ENCODE assay signal across 16 mouse cellular contexts in the genomic region with DNA sequence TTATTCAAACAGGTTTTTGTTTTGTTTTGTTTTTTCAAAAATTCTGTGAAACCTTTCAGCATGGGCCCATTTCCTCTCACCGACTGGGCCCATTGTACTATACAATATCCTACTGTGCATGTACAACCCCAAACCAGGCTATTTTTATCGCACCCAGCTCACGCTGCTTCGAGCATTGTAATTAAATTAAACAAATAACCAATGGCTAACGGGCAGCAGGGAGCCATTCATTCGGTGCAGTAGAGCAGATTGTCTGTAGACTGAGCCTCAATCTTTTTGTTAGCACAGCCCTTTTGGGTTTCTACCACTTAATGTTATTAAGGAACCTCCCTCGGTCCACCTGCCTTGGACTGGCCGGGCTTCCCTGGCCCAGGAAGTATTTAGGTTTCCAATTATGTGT. TPM values are rescaled to one million over a fixed set of nuclear protein-coding genes. Genes with fewer than 3 reads are reported as not detected.
DNase-seq lines count a peak whose midpoint lies in the region; ATAC-seq and TF ChIP-seq lines count a peak whose summit lies in the region.
"Had no signal": no experiment of that assay in that cellular context is flagged by ENCODE, and none has a peak within 500 bp of the region (broad histone marks: within the 10 kb centered on the region; RNA-seq: fewer than 3 reads in every experiment).

No protein-coding gene starts in this region.

- no peak for TF ChIP-seq CTCF in stomach, postnatal 0 days (IDR thresholded peaks at IDR 0.05; ENCODE audit: low read depth)

- no peak overlapping the region for H3K9ac ChIP-seq in stomach, embryonic 14.5 days (replicated peaks; ENCODE audit: low read depth, low read length)
- no peak overlapping the region for H3K9ac ChIP-seq in stomach, postnatal 0 days (ENCODE audit: low read length)
- H3K9ac ChIP-seq in forebrain, embryonic 15.5 days (replicated peaks), result no peak overlapping the region
- no peak overlapping the region for H3K9ac ChIP-seq in midbrain, embryonic 13.5 days (replicated peaks)
- H3K9ac ChIP-seq: intestine, embryonic 15.5 days; liver, embryonic 13.5 days had no signal

- peak; percentile 18; the same call in 1 of the 2 replicates for ATAC-seq in stomach, embryonic 14.5 days (ENCODE audit: insufficient number of reproducible peaks, insufficient read depth, low FRiP score, low read depth)
- no peak for ATAC-seq in stomach, postnatal 0 days (ENCODE audit: low FRiP score, low TSS enrichment)
- peak; percentile 48; the same call in 1 of the 2 replicates for ATAC-seq in forebrain, embryonic 15.5 days (replicated peaks)
- ATAC-seq in midbrain, embryonic 13.5 days, result peak; percentile 72
- no peak for ATAC-seq in megakaryocyte progenitor cell, adult 5-6 weeks (replicated peaks; ENCODE audit: poor library complexity)
- ATAC-seq: CD4-positive, CD25-positive, alpha-beta regulatory T cell, adult 4 months had no signal

- H3K4me3 ChIP-seq in stomach, embryonic 14.5 days (ENCODE audit: low read depth, low read length), result no peak overlapping the region
- no peak overlapping the region for H3K4me3 ChIP-seq in stomach, postnatal 0 days (ENCODE audit: low read depth, low read length)
- no peak overlapping the region for H3K4me3 ChIP-seq in forebrain, embryonic 15.5 days
- no peak overlapping the region for H3K4me3 ChIP-seq in midbrain, embryonic 13.5 days (replicated peaks)
- H3K4me3 ChIP-seq: erythroblast, embryonic 14.5 days; intestine, embryonic 15.5 days; liver, embryonic 13.5 days had no signal

- 0 out of 2 replicates have a peak, but pooled peaks cover 3% of the 10 kb centered on the region for H3K27me3 ChIP-seq in stomach, embryonic 14.5 days (ENCODE audit: control insufficient read depth, insufficient read depth, low read length)
- no peaks in the 10 kb centered on the region for H3K27me3 ChIP-seq in stomach, postnatal 0 days (ENCODE audit: control insufficient read depth, insufficient read depth, low read length)
- peaks cover 4% of the 10 kb centered on the region; the same call in 1 of the 2 replicates for H3K27me3 ChIP-seq in forebrain, embryonic 15.5 days
- peaks cover 28% of the 10 kb centered on the region for H3K27me3 ChIP-seq in midbrain, embryonic 13.5 days
- H3K27me3 ChIP-seq: intestine, embryonic 15.5 days had no signal

- no peaks in the 10 kb centered on the region for H3K4me1 ChIP-seq in stomach, embryonic 14.5 days (ENCODE audit: control insufficient read depth, insufficient read depth, low read length)
- H3K4me1 ChIP-seq in stomach, postnatal 0 days (replicated peaks; ENCODE audit: control insufficient read depth, insufficient read depth), result no peaks in the 10 kb centered on the region
- peaks cover 16% of the 10 kb centered on the region for H3K4me1 ChIP-seq in forebrain, embryonic 15.5 days
- H3K4me1 ChIP-seq in midbrain, embryonic 13.5 days (replicated peaks), result peaks cover 22% of the 10 kb centered on the region
- H3K4me1 ChIP-seq: intestine, embryonic 15.5 days; liver, embryonic 13.5 days had no signal

- no peak for TF ChIP-seq EP300 in stomach, postnatal 0 days (optimal IDR thresholded peaks at IDR 0.05)

- 71% methylated on average over 8 of the region's 8 CpGs for WGBS in stomach, embryonic 14.5 days
- WGBS in stomach, postnatal 0 days, result 66% methylated on average over 8 of the region's 8 CpGs
- WGBS in forebrain, embryonic 15.5 days, result 2% methylated on average over 8 of the region's 8 CpGs
- WGBS in midbrain, embryonic 13.5 days, result 3% methylated on average over 8 of the region's 8 CpGs

- no peaks in the 10 kb centered on the region for H3K36me3 ChIP-seq in stomach, embryonic 14.5 days (ENCODE audit: control insufficient read depth, insufficient read depth, low read length)
- H3K36me3 ChIP-seq in stomach, postnatal 0 days (ENCODE audit: control insufficient read depth, insufficient read depth, low read length), result no peaks in the 10 kb centered on the region
- no peaks in the 10 kb centered on the region for H3K36me3 ChIP-seq in forebrain, embryonic 15.5 days
- no peaks in the 10 kb centered on the region for H3K36me3 ChIP-seq in midbrain, embryonic 13.5 days
- H3K36me3 ChIP-seq: intestine, embryonic 15.5 days; liver, embryonic 13.5 days had no signal

- H3K27ac ChIP-seq in stomach, embryonic 14.5 days (ENCODE audit: low read length), result no peak overlapping the region
- H3K27ac ChIP-seq in stomach, postnatal 0 days (replicated peaks), result no peak overlapping the region
- no peak overlapping the region for H3K27ac ChIP-seq in forebrain, embryonic 15.5 days (replicated peaks)
- H3K27ac ChIP-seq in midbrain, embryonic 13.5 days, result peak overlapping the region; percentile 36; the same call in 1 of the 2 replicates
- H3K27ac ChIP-seq: intestine, embryonic 15.5 days; liver, embryonic 13.5 days had no signal

- DNase-seq in stomach, postnatal 0 days (ENCODE audit: low spot score), result no peak
- no peak for DNase-seq in kidney, postnatal 10 days
- no peak for DNase-seq in yolk sac, embryonic 10.5 days (ENCODE audit: low spot score)
- DNase-seq: cerebellum, adult 9-10 months; gastrocnemius, postnatal 10 days; liver, embryonic 13.5 days; lung, postnatal 14 days; right cerebral cortex, adult 18-20 months had no signal

- H3K4me2 ChIP-seq in stomach, embryonic 14.5 days (replicated peaks; ENCODE audit: low read depth, low read length), result no peak overlapping the region
- H3K4me2 ChIP-seq in stomach, postnatal 0 days (replicated peaks; ENCODE audit: low read depth), result no peak overlapping the region
- H3K4me2 ChIP-seq in forebrain, embryonic 15.5 days (replicated peaks), result peak overlapping the region; percentile 19; the same call in 1 of the 2 replicates
- H3K4me2 ChIP-seq in midbrain, embryonic 13.5 days (replicated peaks), result peak overlapping the region; percentile 42
- H3K4me2 ChIP-seq: intestine, embryonic 15.5 days; liver, embryonic 13.5 days had no signal

- no peaks in the 10 kb centered on the region for H3K9me3 ChIP-seq in stomach, embryonic 14.5 days (ENCODE audit: control insufficient read depth, low read depth, low read length)
- no peaks in the 10 kb centered on the region for H3K9me3 ChIP-seq in stomach, postnatal 0 days (ENCODE audit: control insufficient read depth, low read length)
- no peaks in the 10 kb centered on the region for H3K9me3 ChIP-seq in forebrain, embryonic 15.5 days
- 0 out of 2 replicates have a peak, but pooled peaks cover 1% of the 10 kb centered on the region for H3K9me3 ChIP-seq in midbrain, embryonic 13.5 days
- H3K9me3 ChIP-seq: intestine, embryonic 15.5 days; liver, embryonic 13.5 days had no signal

RNA-seq across cellular contexts. Expression of gene Phox2b, which starts 39.5 kb away (rescaled TPM):
- polyA plus RNA-seq in stomach, embryonic 14.5 days (2014; fragmentation: Nextera tagmentation; extraction: Ambion mirVana), result 32.3 and 32.4 TPM in 2 replicates
- 5.7 and 6.2 TPM in 2 replicates for polyA plus RNA-seq in stomach, postnatal 0 days (2015; fragmentation: Nextera tagmentation; extraction: Ambion mirVana)
- polyA plus RNA-seq in forebrain, embryonic 15.5 days (2015; fragmentation: Nextera tagmentation; extraction: Ambion mirVana), result not detected in 2 replicates
- 1.1 and 2.0 TPM in 2 replicates for polyA plus RNA-seq in midbrain, embryonic 13.5 days (2015; fragmentation: Nextera tagmentation; extraction: Ambion mirVana)
- total RNA-seq in megakaryocyte progenitor cell, adult 5-6 weeks (2015), result not detected in 2 replicates
- total RNA-seq in megakaryocyte progenitor cell, adult 5-6 weeks (2017), result not detected in 2 replicates
- total RNA-seq: gastrocnemius, postnatal 10 days; left cerebral cortex, postnatal 25 days had no signal
- polyA plus RNA-seq: erythroblast, embryonic 14.5 days had no signal

Comparison
In these comparisons a context has a peak if more than half of its experiments do, and no peak if none do; other contexts are left out.
1. ATAC-seq: peak in stomach, embryonic 14.5 days (single experiment), forebrain, embryonic 15.5 days (single experiment) and midbrain, embryonic 13.5 days (single experiment); none in stomach, postnatal 0 days (single experiment) and megakaryocyte progenitor cell, adult 5-6 weeks (single experiment).
2. H3K4me2 ChIP-seq: peak in forebrain, embryonic 15.5 days (single experiment) and midbrain, embryonic 13.5 days (single experiment); none in stomach, embryonic 14.5 days (single experiment) and stomach, postnatal 0 days (single experiment).